Mouse (Mus musculus) kidney, adult 8-10 months (tissue): Measurements from ENCODE around the gene Zfp454.

ENCODE experiments used
- DNase-seq, 2 experiments: peaks; one replicate each; pipeline ENCODE4 v3.0.0; 2022

Zfp454 gene

GRCm38 (mm10) chr11:50887390-50888128, at the start of gene Zfp454:
TSS of gene Zfp454 (minus strand) at chr11:50887651.
- peak; percentile 91 for DNase-seq

GRCm38 (mm10) chr11:50932040-50932439, 44.6 kb upstream of the Zfp454 start:
- DNase-seq, result no peak

- DNase-seq, result peak; percentile 87
Observed at GRCm38 (mm10) chr11:50931451-50931866, 44.0 kb upstream of the Zfp454 start, which contains the start of gene Zfp354b. TSS of gene Zfp354b (minus strand) at chr11:50931633.

GRCm38 (mm10) chr11:50931021-50931420, 43.6 kb upstream of the Zfp454 start:
- DNase-seq, result peak in 1 of 2 experiments; percentile 30

GRCm38 (mm10) chr11:50930469-50931014, 43.1 kb upstream of the Zfp454 start:
- no peak for DNase-seq

- DNase-seq, result peak; percentile 91 to 93
Observed at GRCm38 (mm10) chr11:50915671-50916320, 28.3 kb upstream of the Zfp454 start, which contains the start of gene Zfp2. TSS of gene Zfp2 (minus strand) at chr11:50916165.

- DNase-seq, result no peak
Observed at GRCm38 (mm10) chr11:50914461-50914860, 27.0 kb upstream of the Zfp454 start.

GRCm38 (mm10) chr11:50913301-50913700, 25.9 kb upstream of the Zfp454 start:
- DNase-seq, result no peak

GRCm38 (mm10) chr11:50908136-50908535, 20.7 kb upstream of the Zfp454 start:
- DNase-seq, result no peak

- no peak for DNase-seq
Observed at GRCm38 (mm10) chr11:50897359-50897758, 9.9 kb upstream of the Zfp454 start.

GRCm38 (mm10) chr11:50892441-50892840, 5.0 kb upstream of the Zfp454 start:
- no peak for DNase-seq

GRCm38 (mm10) chr11:50886933-50887293, 538 bp downstream of the Zfp454 start:
- no peak for DNase-seq

- peak in 1 of 2 experiments; percentile 5 for DNase-seq
Observed at GRCm38 (mm10) chr11:50886231-50886932, 1.1 kb downstream of the Zfp454 start.

GRCm38 (mm10) chr11:50883756-50884155, 3.7 kb downstream of the Zfp454 start:
- no peak for DNase-seq

GRCm38 (mm10) chr11:50878641-50879040, 8.8 kb downstream of the Zfp454 start:
- DNase-seq, result no peak

- no peak for DNase-seq
Observed at GRCm38 (mm10) chr11:50850989-50851601, 36.4 kb downstream of the Zfp454 start.

GRCm38 (mm10) chr11:50850177-50850735, 37.2 kb downstream of the Zfp454 start, which contains the start of gene Grm6:
TSS of gene Grm6 (plus strand) at chr11:50850685.
- DNase-seq, result no peak

- DNase-seq, result no peak
Observed at GRCm38 (mm10) chr11:50849310-50849709, 38.1 kb downstream of the Zfp454 start.

- no peak for DNase-seq
Observed at GRCm38 (mm10) chr11:50848520-50849137, 38.8 kb downstream of the Zfp454 start.

- no peak for DNase-seq
Observed at GRCm38 (mm10) chr11:50847047-50847446, 40.4 kb downstream of the Zfp454 start.

- no peak for DNase-seq
Observed at GRCm38 (mm10) chr11:50845951-50846350, 41.5 kb downstream of the Zfp454 start.
